ENCODE assay signal across 9 mouse cellular contexts in the genomic region with DNA sequence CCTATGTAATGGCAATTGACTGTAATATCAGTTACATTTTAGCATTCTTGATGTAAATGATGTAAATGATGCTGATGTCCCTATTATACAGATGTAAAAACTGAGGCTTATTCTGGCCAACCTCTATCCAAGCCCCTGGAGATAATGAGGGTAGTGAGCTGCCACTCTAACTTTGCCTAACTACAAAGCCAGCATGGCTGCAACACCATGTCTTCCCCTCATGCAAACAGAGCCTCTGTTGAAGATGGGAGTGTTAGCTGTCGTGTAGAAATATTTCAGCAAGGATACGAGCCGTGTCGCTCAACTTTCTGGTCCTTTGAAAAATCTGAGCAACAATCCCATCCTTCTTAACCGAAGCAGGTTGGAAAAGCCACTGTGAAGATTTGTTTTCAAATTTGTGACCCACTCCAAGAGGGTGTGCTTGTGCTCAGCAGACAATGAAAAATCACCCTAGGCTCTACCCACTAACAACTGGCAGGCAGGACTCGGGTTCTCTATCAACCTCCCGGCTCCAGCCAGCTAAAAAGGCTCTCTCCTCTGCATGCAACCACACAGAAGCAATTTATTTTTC.
"Had no signal": no experiment of that assay in that cellular context is flagged by ENCODE, and none has a peak within 500 bp of the region (broad histone marks: within the 10 kb centered on the region; RNA-seq: fewer than 3 reads in every experiment).

No protein-coding gene starts in this region.

- H3K4me1 ChIP-seq: lung, embryonic 15.5 days; midbrain, embryonic 13.5 days; neural tube, embryonic 12.5 days; stomach, embryonic 15.5 days had no signal

- H3K9me3 ChIP-seq: lung, embryonic 15.5 days; megakaryocyte, embryonic 14.5 days; midbrain, embryonic 13.5 days; neural tube, embryonic 12.5 days; stomach, embryonic 15.5 days had no signal

- ATAC-seq: liver, postnatal 0 days; midbrain, embryonic 13.5 days had no signal

- H3K36me3 ChIP-seq: lung, embryonic 15.5 days; midbrain, embryonic 13.5 days; neural tube, embryonic 12.5 days; stomach, embryonic 15.5 days had no signal

- H3K4me3 ChIP-seq: lung, embryonic 15.5 days; megakaryocyte, embryonic 14.5 days; midbrain, embryonic 13.5 days; neural tube, embryonic 12.5 days; stomach, embryonic 15.5 days had no signal

- H3K9ac ChIP-seq: liver, postnatal 0 days; lung, embryonic 15.5 days; midbrain, embryonic 13.5 days; neural tube, embryonic 12.5 days; stomach, embryonic 15.5 days had no signal

- H3K4me2 ChIP-seq: lung, embryonic 15.5 days; midbrain, embryonic 11.5 days; midbrain, embryonic 13.5 days; neural tube, embryonic 12.5 days; stomach, embryonic 15.5 days had no signal

- H3K27ac ChIP-seq: lung, embryonic 15.5 days; macrophage; midbrain, embryonic 13.5 days; neural tube, embryonic 12.5 days; stomach, embryonic 15.5 days; stomach, postnatal 0 days had no signal

- H3K27me3 ChIP-seq: midbrain, embryonic 13.5 days; neural tube, embryonic 12.5 days; stomach, embryonic 15.5 days had no signal
